Mouse (Mus musculus): Measurements from ENCODE around the gene Gm44511. TPM values are rescaled to one million over a fixed set of nuclear protein-coding genes. Genes with fewer than 3 reads are reported as not detected.
"Not testable (repeated sequence)": the region's sequence is repeated elsewhere in the genome, so short reads cannot be mapped to it uniquely, and the experiment has no call there.

Gene Gm44511
- total RNA-seq, 2 experiments from 2014 or later, result not detected

- peak; percentile 79 for DNase-seq
Measured at GRCm38 (mm10) chr6:128842945-128843478, 16.9 kb upstream of the Gm44511 start.

GRCm38 (mm10) chr6:128842356-128842944 is 16.3 kb upstream of the Gm44511 start:
- peak; percentile 12 for DNase-seq

More at GRCm38 (mm10) chr6:128842945-128843478, 16.9 kb upstream of the Gm44511 start:
- intact Hi-C loops (cut with DNase I; ENCODE audit: low total_unique reads), result loop anchor here (5.0 kb wide), 1 partner anchor 36 kb away; no protein-coding TSS in a partner anchor

GRCm38 (mm10) chr6:128841327-128842089 is 15.4 kb upstream of the Gm44511 start:
- DNase-seq, result no peak
- intact Hi-C loops (cut with DNase I; ENCODE audit: low total_unique reads), result loop anchor here (5.0 kb wide), 1 partner anchor 34 kb away; no protein-coding TSS in a partner anchor

More at GRCm38 (mm10) chr6:128842356-128842944, 16.3 kb upstream of the Gm44511 start:
- intact Hi-C loops (cut with DNase I; ENCODE audit: low total_unique reads), result loop anchor here (5.0 kb wide), 1 partner anchor 35 kb away; no protein-coding TSS in a partner anchor

- intact Hi-C loops (cut with DNase I; ENCODE audit: low total_unique reads), result loop anchor here (5.0 kb wide), 1 partner anchor 33 kb away; no protein-coding TSS in a partner anchor
- not testable (repeated sequence) for DNase-seq
Measured at GRCm38 (mm10) chr6:128840669-128841068, 14.6 kb upstream of the Gm44511 start.

GRCm38 (mm10) chr6:128839921-128840320 is 13.8 kb upstream of the Gm44511 start:
- no peak for DNase-seq
- intact Hi-C loops (cut with DNase I; ENCODE audit: low total_unique reads), result loop anchor here (2.0 to 5.0 kb wide), 2 partner anchors 33 to 79 kb away; no protein-coding TSS in a partner anchor

GRCm38 (mm10) chr6:128839266-128839771 is 13.2 kb upstream of the Gm44511 start:
- DNase-seq, result peak; percentile 84
- intact Hi-C loops (cut with DNase I; ENCODE audit: low total_unique reads), result loop anchor here (2.0 kb wide), 1 partner anchor 79 kb away; no protein-coding TSS in a partner anchor

- peak; percentile 81 for DNase-seq
- intact Hi-C loops (cut with DNase I; ENCODE audit: low total_unique reads), result loop anchor here (2.0 kb wide), 1 partner anchor 78 kb away; no protein-coding TSS in a partner anchor
Measured at GRCm38 (mm10) chr6:128838342-128839265, 12.5 kb upstream of the Gm44511 start.

GRCm38 (mm10) chr6:128837454-128838341 is 11.6 kb upstream of the Gm44511 start:
- no peak for DNase-seq
- intact Hi-C loops (cut with DNase I; ENCODE audit: low total_unique reads), result loop anchor here (2.0 kb wide), 1 partner anchor 77 kb away; no protein-coding TSS in a partner anchor

GRCm38 (mm10) chr6:128836955-128837334 is 10.8 kb upstream of the Gm44511 start:
- no peak for DNase-seq
- intact Hi-C loops (cut with DNase I; ENCODE audit: low total_unique reads), result no loop called here

GRCm38 (mm10) chr6:128836191-128836954 is 10.3 kb upstream of the Gm44511 start:
- intact Hi-C loops (cut with DNase I; ENCODE audit: low total_unique reads), result no loop called here

GRCm38 (mm10) chr6:128835571-128835970 is 9.5 kb upstream of the Gm44511 start:
- intact Hi-C loops (cut with DNase I; ENCODE audit: low total_unique reads), result no loop called here
- DNase-seq, result no peak

More at GRCm38 (mm10) chr6:128836191-128836954, 10.3 kb upstream of the Gm44511 start:
- no peak for DNase-seq

GRCm38 (mm10) chr6:128833046-128833445 is 6.9 kb upstream of the Gm44511 start:
- intact Hi-C loops (cut with DNase I; ENCODE audit: low total_unique reads), result no loop called here
- no peak for DNase-seq

- intact Hi-C loops (cut with DNase I; ENCODE audit: low total_unique reads), result no loop called here
- DNase-seq, result no peak
Measured at GRCm38 (mm10) chr6:128829837-128830236, 3.7 kb upstream of the Gm44511 start.

- intact Hi-C loops (cut with DNase I; ENCODE audit: low total_unique reads), result no loop called here
- no peak for DNase-seq
Measured at GRCm38 (mm10) chr6:128826781-128827180, 666 bp upstream of the Gm44511 start.

- intact Hi-C loops (cut with DNase I; ENCODE audit: low total_unique reads), result no loop called here
Measured at GRCm38 (mm10) chr6:128818083-128818802, 7.9 kb downstream of the Gm44511 start.

GRCm38 (mm10) chr6:128808532-128808931 is 17.6 kb downstream of the Gm44511 start:
- DNase-seq, result no peak
- intact Hi-C loops (cut with DNase I; ENCODE audit: low total_unique reads), result loop anchor here (5.0 kb wide), 1 partner anchor 34 kb away; no protein-coding TSS in a partner anchor

More at GRCm38 (mm10) chr6:128818083-128818802, 7.9 kb downstream of the Gm44511 start:
- DNase-seq, result no peak
